Mouse (Mus musculus) stomach, postnatal 0 days (tissue): ENCODE data around the gene Ccr1l1.

ENCODE experiments used
- CTCF ChIP-seq: IDR thresholded peaks from 2 replicates; pipeline ENCODE4 v1.5.1; 2016; ENCODE audit warnings: antibody characterized with exemption, low read depth, mild to moderate bottlenecking, moderate library complexity
- EP300 ChIP-seq: optimal IDR thresholded peaks from 2 replicates; pipeline ENCODE3; 2016; ENCODE audit warnings: antibody characterized with exemption

DNA sequence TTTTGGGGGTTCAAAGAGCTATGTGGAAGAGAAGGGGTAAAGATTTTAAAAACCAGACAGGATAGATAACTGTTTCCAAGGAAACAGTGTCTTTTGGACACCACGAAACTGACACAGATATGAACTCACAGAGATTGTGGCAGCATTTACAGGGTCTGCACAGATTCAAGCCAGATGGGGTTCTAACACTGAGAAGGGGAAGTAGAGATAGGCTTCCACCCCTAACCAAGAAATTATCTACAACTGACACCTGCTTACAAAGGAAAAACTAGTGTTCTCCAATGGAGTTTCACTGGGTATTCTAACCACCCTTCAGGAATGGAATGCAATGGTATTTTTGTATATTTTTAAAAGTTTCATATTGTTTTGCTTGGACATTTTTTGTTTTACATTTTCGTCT lies 37.8 kb upstream of the Ccr1l1 start:
- TF ChIP-seq CTCF = no peak
- TF ChIP-seq EP300 = no peak
